Mouse (Mus musculus) midbrain, embryonic 16.5 days (tissue): ENCODE measurements around the gene Sf3b1. TPM values are rescaled to one million over a fixed set of nuclear protein-coding genes. Genes with fewer than 3 reads are reported as not detected.
"Not testable (repeated sequence)": the region's sequence is repeated elsewhere in the genome, so short reads cannot be mapped to it uniquely, and the experiment has no call there.

Experiments
- ATAC-seq: fragments of 200-750 bp; cut with Nextera tagmentation; 2 replicates; pipeline ENCODE4 v1.8.0; 2017; ENCODE audit warnings: moderate TSS enrichment
- H3K27ac ChIP-seq: fragments of 300-500 bp; sonication (generic); 2 replicates; pipeline ENCODE4 v1.5.1; 2014; ENCODE audit warnings: mild to moderate bottlenecking, low read length, mixed read lengths
- H3K27me3 ChIP-seq: fragments of 300-500 bp; sonication (generic); 2 replicates; pipeline ENCODE4 v1.6.1; 2014; ENCODE audit warnings: low read depth, low read length, mixed read lengths; ENCODE audit not compliant: control insufficient read depth, insufficient read depth
- H3K36me3 ChIP-seq: fragments of 300-500 bp; sonication (generic); 2 replicates; pipeline ENCODE4 v1.6.1; 2014; ENCODE audit warnings: mild to moderate bottlenecking, low read length, moderate library complexity, mixed read lengths; ENCODE audit not compliant: control insufficient read depth, insufficient read depth
- H3K4me1 ChIP-seq: fragments of 300-500 bp; sonication (generic); 2 replicates; pipeline ENCODE4 v1.6.1; 2014; ENCODE audit warnings: mild to moderate bottlenecking, low read length, mixed read lengths; ENCODE audit not compliant: control insufficient read depth, insufficient read depth
- H3K4me2 ChIP-seq: fragments of 300-500 bp; sonication (generic); 2 replicates; pipeline ENCODE4 v1.6.1; 2014; ENCODE audit warnings: mild to moderate bottlenecking, low read length, mixed read lengths
- H3K4me3 ChIP-seq: fragments of 300-500 bp; sonication (generic); 2 replicates; pipeline ENCODE4 v1.5.1; 2014; ENCODE audit warnings: low read depth, mild to moderate bottlenecking, low read length, moderate library complexity, mixed read lengths
- H3K9ac ChIP-seq: fragments of 300-500 bp; sonication (generic); 2 replicates; pipeline ENCODE4 v1.6.1; 2014; ENCODE audit warnings: low read depth, low read length, mixed read lengths
- H3K9me3 ChIP-seq: fragments of 300-500 bp; sonication (generic); replicated peaks from 2 replicates; pipeline ENCODE4 v1.6.1; 2014; ENCODE audit warnings: mild to moderate bottlenecking, low read length, mixed read lengths; ENCODE audit not compliant: control insufficient read depth, poor library complexity, severe bottlenecking
- WGBS: fragments of 180-500 bp; shearing (Covaris S2); extraction: QIAGEN DNeasy Blood & Tissue Kit; methylation state at CpG from one replicate; pipeline ENCODE4 v1.1.7; 2014; 5-methylcytosine and 5-hydroxymethylcytosine counted together
- polyA plus RNA-seq: library from polyadenylated mRNA; unstranded; fragments of >200 nt; fragmentation: Nextera tagmentation; extraction: Ambion mirVana; gene quantifications from 2 replicates; pipeline ENCODE4 v1.2.1, GENCODE M21; 2015

Gene Sf3b1
- polyA plus RNA-seq, 1 experiment from 2014 or later = 297 TPM

GRCm38 (mm10) chr1:54966858-54967257, 60.4 kb downstream of the Sf3b1 start:
- Histone ChIP-seq H3K27ac (no peak overlapping the region), H3K9me3 (no peaks in the 10 kb centered on the region), H3K4me1 (no peaks in the 10 kb centered on the region), H3K27me3 (no peaks in the 10 kb centered on the region), H3K4me2 (no peak overlapping the region), H3K9ac (no peak overlapping the region), H3K4me3 (no peak overlapping the region), H3K36me3 (no peaks in the 10 kb centered on the region)
- no peak for ATAC-seq
- 97% methylated on average over 3 of the region's 3 CpGs for whole genome bisulfite sequencing

- no peaks in the 10 kb centered on the region for H3K27me3 ChIP-seq
- no peaks in the 10 kb centered on the region for H3K36me3 ChIP-seq
- H3K4me2 ChIP-seq = no peak overlapping the region
- no peak overlapping the region for H3K4me3 ChIP-seq
- no peak overlapping the region for H3K9ac ChIP-seq
- 62% methylated on average over 11 of the region's 11 CpGs for WGBS
- H3K4me1 ChIP-seq = no peaks in the 10 kb centered on the region
- H3K9me3 ChIP-seq = no peaks in the 10 kb centered on the region
- H3K27ac ChIP-seq = no peak overlapping the region
- no peak for ATAC-seq
Measured at GRCm38 (mm10) chr1:54965159-54965995, 61.9 kb downstream of the Sf3b1 start.

GRCm38 (mm10) chr1:54961724-54962123, 65.6 kb downstream of the Sf3b1 start:
- H3K27ac ChIP-seq = no peak overlapping the region
- no peak overlapping the region for H3K9ac ChIP-seq
- no peak for ATAC-seq
- no peak overlapping the region for H3K4me3 ChIP-seq
- no peaks in the 10 kb centered on the region for H3K9me3 ChIP-seq
- WGBS = 91% methylated on average over 9 of the region's 9 CpGs
- H3K36me3 ChIP-seq = no peaks in the 10 kb centered on the region
- no peak overlapping the region for H3K4me2 ChIP-seq
- no peaks in the 10 kb centered on the region for H3K27me3 ChIP-seq
- H3K4me1 ChIP-seq = no peaks in the 10 kb centered on the region

GRCm38 (mm10) chr1:54960613-54961165, 66.6 kb downstream of the Sf3b1 start:
- no peak overlapping the region for H3K27ac ChIP-seq
- no peaks in the 10 kb centered on the region for H3K27me3 ChIP-seq
- ATAC-seq = no peak
- no peaks in the 10 kb centered on the region for H3K36me3 ChIP-seq
- 76% methylated on average over 9 of the region's 9 CpGs for WGBS
- H3K9ac ChIP-seq = no peak overlapping the region
- no peak overlapping the region for H3K4me3 ChIP-seq
- no peak overlapping the region for H3K4me2 ChIP-seq
- H3K9me3 ChIP-seq = no peaks in the 10 kb centered on the region
- no peaks in the 10 kb centered on the region for H3K4me1 ChIP-seq

- ATAC-seq = no peak
- 76% methylated on average over 3 of the region's 3 CpGs for WGBS
- Histone ChIP-seq H3K9me3 (no peaks in the 10 kb centered on the region), H3K36me3 (no peaks in the 10 kb centered on the region), H3K9ac (no peak overlapping the region), H3K27me3 (no peaks in the 10 kb centered on the region), H3K4me3 (no peak overlapping the region), H3K4me1 (no peaks in the 10 kb centered on the region), H3K27ac (no peak overlapping the region), H3K4me2 (no peak overlapping the region)
Measured at GRCm38 (mm10) chr1:54958525-54958924, 68.8 kb downstream of the Sf3b1 start.

GRCm38 (mm10) chr1:54956995-54957394, 70.3 kb downstream of the Sf3b1 start:
- not testable (repeated sequence) for ATAC-seq, H3K36me3 ChIP-seq, H3K4me3 ChIP-seq, H3K27me3 ChIP-seq, H3K4me2 ChIP-seq, H3K9ac ChIP-seq, H3K27ac ChIP-seq, H3K9me3 ChIP-seq, H3K4me1 ChIP-seq
- 87% methylated on average over 10 of the region's 14 CpGs for WGBS

- no peak overlapping the region for H3K9ac ChIP-seq
- H3K27me3 ChIP-seq = no peaks in the 10 kb centered on the region
- 90% methylated on average over 4 of the region's 4 CpGs for WGBS
- no peaks in the 10 kb centered on the region for H3K4me1 ChIP-seq
- no peak overlapping the region for H3K4me2 ChIP-seq
- no peak overlapping the region for H3K4me3 ChIP-seq
- H3K36me3 ChIP-seq = no peaks in the 10 kb centered on the region
- no peak for ATAC-seq
- H3K27ac ChIP-seq = no peak overlapping the region
- no peaks in the 10 kb centered on the region for H3K9me3 ChIP-seq
Measured at GRCm38 (mm10) chr1:54954856-54955255, 72.4 kb downstream of the Sf3b1 start.

- no peak overlapping the region for H3K4me2 ChIP-seq
- no peak overlapping the region for H3K9ac ChIP-seq
- H3K27ac ChIP-seq = no peak overlapping the region
- no peaks in the 10 kb centered on the region for H3K9me3 ChIP-seq
- no peaks in the 10 kb centered on the region for H3K36me3 ChIP-seq
- no peak for ATAC-seq
- no peaks in the 10 kb centered on the region for H3K4me1 ChIP-seq
- no peak overlapping the region for H3K4me3 ChIP-seq
- 81% methylated on average over 3 of the region's 3 CpGs for WGBS
- H3K27me3 ChIP-seq = no peaks in the 10 kb centered on the region
Measured at GRCm38 (mm10) chr1:54944648-54945047, 82.6 kb downstream of the Sf3b1 start.

GRCm38 (mm10) chr1:54935466-54935865, 91.8 kb downstream of the Sf3b1 start:
- H3K9me3 ChIP-seq = no peaks in the 10 kb centered on the region
- no peaks in the 10 kb centered on the region for H3K4me1 ChIP-seq
- 86% methylated on average over 3 of the region's 3 CpGs for WGBS
- H3K4me2 ChIP-seq = no peak overlapping the region
- H3K4me3 ChIP-seq = no peak overlapping the region
- no peak overlapping the region for H3K27ac ChIP-seq
- no peak for ATAC-seq
- H3K36me3 ChIP-seq = no peaks in the 10 kb centered on the region
- no peak overlapping the region for H3K9ac ChIP-seq
- H3K27me3 ChIP-seq = no peaks in the 10 kb centered on the region
